ENCODE assay signal across 7 mouse cellular contexts in the genomic region with DNA sequence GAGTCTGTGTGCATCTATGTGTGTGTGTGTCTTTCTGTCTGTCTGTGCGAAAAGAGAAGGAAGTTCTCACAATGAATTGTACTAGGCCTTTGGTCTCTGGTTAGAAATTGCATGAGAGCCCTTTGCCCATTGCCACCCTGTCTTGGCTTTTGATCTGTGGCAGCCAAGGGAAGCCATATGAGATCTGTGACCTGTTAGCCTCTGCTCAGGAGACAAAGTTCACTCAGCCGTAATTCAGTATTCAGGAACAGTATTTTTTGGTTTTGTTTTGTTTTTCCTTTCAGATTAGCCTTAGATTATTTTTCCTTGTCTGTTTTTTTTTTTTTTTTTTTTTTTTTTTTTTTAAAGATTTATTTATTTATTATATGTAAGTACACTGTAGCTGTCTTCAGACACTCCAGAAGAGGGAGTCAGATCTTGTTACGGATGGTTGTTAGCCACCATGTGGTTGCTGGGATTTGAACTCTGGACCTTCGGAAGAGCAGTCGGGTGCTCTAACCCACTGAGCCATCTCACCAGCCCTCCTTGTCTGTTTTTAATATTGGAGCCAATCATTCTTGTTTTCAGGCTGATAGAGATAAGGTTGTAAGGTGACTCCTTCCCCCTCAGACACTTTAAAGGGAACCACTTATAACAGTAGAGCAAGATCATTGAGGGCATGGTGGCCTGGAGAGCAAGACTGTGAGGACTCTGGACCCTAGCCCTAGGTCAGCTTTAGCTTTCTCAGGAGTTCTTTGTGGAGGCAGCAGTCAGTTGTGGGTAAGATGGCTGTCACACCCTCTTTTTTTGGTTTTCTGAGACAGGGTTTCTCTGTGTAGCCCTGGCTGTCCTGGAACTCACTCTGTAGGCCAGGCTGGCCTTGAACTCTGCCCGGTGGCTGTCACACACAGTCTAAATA. TPM values are rescaled to one million over a fixed set of nuclear protein-coding genes. Genes with fewer than 3 reads are reported as not detected.
DNase-seq lines count a peak whose midpoint lies in the region; ATAC-seq and TF ChIP-seq lines count a peak whose summit lies in the region.
"Not testable (repeated sequence)": the region's sequence is repeated elsewhere in the genome, so short reads cannot be mapped to it uniquely, and the experiment has no call there.

No protein-coding gene starts in this region.

- H3K27me3 ChIP-seq in kidney, embryonic 15.5 days; liver, adult 2 months (ENCODE audit: control insufficient read depth, insufficient read depth, low read length); liver, postnatal 0 days (ENCODE audit: insufficient read depth, low read length); small intestine, adult 2 months (ENCODE audit: control insufficient read depth, insufficient read depth, low read length): not testable (repeated sequence)

- H3K27ac ChIP-seq in gastrocnemius, adult 2 months, result peak overlapping the region; percentile 57
- H3K27ac ChIP-seq in kidney, embryonic 15.5 days, result 0 out of 2 replicates have a peak overlapping the region, but pooled peaks have one; percentile 54
- peak overlapping the region; percentile 87 for H3K27ac ChIP-seq in liver, adult 2 months (replicated peaks; ENCODE audit: insufficient read depth, low read depth, low read length)
- peak overlapping the region; percentile 34; the same call in 1 of the 2 replicates for H3K27ac ChIP-seq in liver, postnatal 0 days (ENCODE audit: low read depth)
- H3K27ac ChIP-seq in small intestine, adult 2 months (ENCODE audit: insufficient read depth, low read depth, low read length), result peak overlapping the region; percentile 89

- H3K4me3 ChIP-seq in gastrocnemius, adult 2 months; kidney, embryonic 15.5 days (replicated peaks); liver, adult 2 months (ENCODE audit: insufficient read depth, low read depth, low read length); liver, postnatal 0 days (ENCODE audit: low read depth, low read length); small intestine, adult 2 months (ENCODE audit: low read depth, low read length): not testable (repeated sequence)

- not testable (repeated sequence) for TF ChIP-seq CTCF in gastrocnemius, adult 2 months (IDR thresholded peaks at IDR 0.05); liver, adult 2 months (IDR thresholded peaks at IDR 0.05; ENCODE audit: low read depth, low read length); liver, postnatal 0 days (IDR thresholded peaks at IDR 0.05; ENCODE audit: low read depth); small intestine, adult 2 months (IDR thresholded peaks at IDR 0.05; ENCODE audit: extremely low read depth, insufficient read length, insufficient replicate concordance, low read depth, low read length)

- not testable (repeated sequence) for H3K4me1 ChIP-seq in kidney, embryonic 15.5 days; liver, postnatal 0 days (ENCODE audit: insufficient read depth)
- peaks cover 37% of the 10 kb centered on the region for H3K4me1 ChIP-seq in liver, adult 2 months (ENCODE audit: control insufficient read depth, insufficient read depth, low read length)
- H3K4me1 ChIP-seq in small intestine, adult 2 months (ENCODE audit: control insufficient read depth, insufficient read depth, insufficient read length, low read length), result peaks cover 19% of the 10 kb centered on the region; the same call in 1 of the 2 replicates

- H3K9ac ChIP-seq in kidney, embryonic 15.5 days; liver, adult 2 months (ENCODE audit: low read depth, low read length); liver, postnatal 0 days (replicated peaks): not testable (repeated sequence)

- TF ChIP-seq POLR2A in liver, adult 2 months (IDR thresholded peaks at IDR 0.05; ENCODE audit: extremely low read depth, insufficient read depth, low read length); small intestine, adult 2 months (IDR thresholded peaks at IDR 0.05; ENCODE audit: low read depth, low read length): not testable (repeated sequence)

- H3K4me2 ChIP-seq in kidney, embryonic 15.5 days, result not testable (repeated sequence)
- H3K4me2 ChIP-seq in liver, postnatal 0 days (ENCODE audit: low read depth, low read length), result peak overlapping the region; percentile 36

- intact Hi-C loops in gastrocnemius, adult 2 months (cut with DNase I), result not testable (repeated sequence)

- H3K79me2 ChIP-seq in liver, adult 2 months (ENCODE audit: control insufficient read depth, insufficient read depth, low read length), result peaks cover 48% of the 10 kb centered on the region; the same call in 1 of the 2 replicates

- not testable (repeated sequence) for H3K36me3 ChIP-seq in kidney, embryonic 15.5 days; liver, adult 2 months (ENCODE audit: control insufficient read depth, insufficient read depth, low read length); liver, postnatal 0 days (replicated peaks; ENCODE audit: insufficient read depth, low read length); small intestine, adult 2 months (ENCODE audit: control insufficient read depth, insufficient read depth, low read length)

- not testable (repeated sequence) for H3K9me3 ChIP-seq in kidney, embryonic 15.5 days (replicated peaks); liver, postnatal 0 days (ENCODE audit: low read length)

- not testable (repeated sequence) for DNase-seq in gastrocnemius, adult 2 months; liver, postnatal 0 days
- peak; percentile 77 for DNase-seq in kidney, adult 11 months
- peak; percentile 60 for DNase-seq in kidney, postnatal 14 days
- DNase-seq in liver, adult 2 months (ENCODE audit: extremely low read depth, low read depth, low spot score), result peak; percentile 97

- ATAC-seq in kidney, embryonic 15.5 days (replicated peaks; ENCODE audit: low FRiP score); liver, postnatal 0 days: not testable (repeated sequence)

- 0 out of 2 replicates have a peak, but pooled peaks have one; percentile 26 for TF ChIP-seq EP300 in liver, postnatal 0 days (IDR thresholded peaks at IDR 0.05; ENCODE audit: low read depth)

- WGBS in kidney, embryonic 15.5 days, result 76% methylated on average over 5 of the region's 6 CpGs
- WGBS in liver, adult 2 months, result 28% methylated on average over 6 of the region's 6 CpGs
- 72% methylated on average over 5 of the region's 6 CpGs for whole genome bisulfite sequencing in liver, postnatal 0 days (ENCODE audit: insufficient replicate concordance)
- WGBS in small intestine, adult 2 months, result 43% methylated on average over 5 of the region's 6 CpGs

RNA-seq across cellular contexts. Expression of a gene that starts 11.2 kb away (rescaled TPM):
- total RNA-seq in gastrocnemius, adult 2 months (2021), result 10 to 100 TPM; 16.3 to 18.4 TPM
- 8.5 and 8.9 TPM in 2 replicates for polyA plus RNA-seq in kidney, embryonic 15.5 days (2015; fragmentation: Nextera tagmentation; extraction: Ambion mirVana)
- total RNA-seq in liver, adult 2 months (2014; rRNA removed), result 22.4 and 23.7 TPM in 2 replicates
- 17.3 and 18.0 TPM in 2 replicates for polyA plus RNA-seq in liver, adult 2 months (2012; rRNA removed)
- 4.6 and 4.8 TPM in 2 replicates for polyA plus RNA-seq in liver, postnatal 0 days (2015; fragmentation: Nextera tagmentation; extraction: Ambion mirVana)
- 10.5 and 20.5 TPM in 2 replicates for polyA plus RNA-seq in small intestine, adult 2 months (2012; rRNA removed)

Comparison
In these comparisons a context has a peak if more than half of its experiments do, and no peak if none do; other contexts are left out.
1. H3K27ac ChIP-seq: peak in every context shown above with its lines; median percentile 89 in small intestine, adult 2 months; 87 in liver, adult 2 months; 57 in gastrocnemius, adult 2 months; 54 in kidney, embryonic 15.5 days; 34 in liver, postnatal 0 days.